Mouse (Mus musculus): Measurements from ENCODE around the gene Smim1. TPM values are rescaled to one million over a fixed set of nuclear protein-coding genes. Genes with fewer than 3 reads are reported as not detected.

Smim1 gene
- polyA plus RNA-seq, 1 experiment = 9.5 TPM

DNA sequence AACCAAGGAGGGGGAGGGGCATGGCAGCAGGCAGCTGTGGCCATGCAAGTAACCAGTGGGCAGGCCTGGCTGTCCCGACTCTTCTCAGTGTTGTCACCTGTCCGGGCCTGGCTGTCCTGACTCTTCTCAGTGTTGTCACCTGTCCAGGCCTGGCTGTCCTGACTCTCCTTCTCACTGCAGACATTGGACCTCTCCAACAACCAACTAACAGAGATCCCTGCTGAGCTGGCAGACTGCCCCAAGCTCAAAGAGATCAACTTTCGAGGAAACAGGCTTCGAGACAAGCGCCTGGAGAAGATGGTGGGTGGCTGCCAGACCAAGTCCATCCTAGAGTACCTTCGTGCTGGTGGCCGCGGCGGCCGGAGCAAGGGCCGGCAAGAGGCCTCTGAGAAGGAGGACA, 10.6 kb downstream of the Smim1 start:
- Histone ChIP-seq H3K4me3 (no peak overlapping the region), H3K36me3 (ENCODE audit: control insufficient read depth, insufficient read depth) (peaks cover 14% of the 10 kb centered on the region), H3K4me2 (ENCODE audit: low read depth) (no peak overlapping the region), H3K79me2 (ENCODE audit: control insufficient read depth, insufficient read depth) (peaks cover 32% of the 10 kb centered on the region), H3ac (ENCODE audit: control insufficient read depth, insufficient read length) (no peak overlapping the region), H3K27me3 (ENCODE audit: control insufficient read depth, insufficient read depth, insufficient read length) (no peaks in the 10 kb centered on the region)
- TF ChIP-seq SRF (IDR thresholded peaks at IDR 0.05; ENCODE audit: control insufficient read depth, insufficient read length, low read depth) = no peak
- TF ChIP-seq TCF12 (IDR thresholded peaks at IDR 0.05; ENCODE audit: insufficient read depth, poor library complexity, severe bottlenecking) = no peak
- TF ChIP-seq MAX (IDR thresholded peaks at IDR 0.05; ENCODE audit: low read depth) = no peak
- no peak for TF ChIP-seq CEBPB (IDR thresholded peaks at IDR 0.05; ENCODE audit: insufficient read depth, poor library complexity, severe bottlenecking)
- no peak for TF ChIP-seq REST (IDR thresholded peaks at IDR 0.05; ENCODE audit: insufficient read depth, insufficient read length)
- TF ChIP-seq TCF3 (IDR thresholded peaks at IDR 0.05; ENCODE audit: insufficient read length, low read depth) = no peak
- no peak for TF ChIP-seq MYOG (IDR thresholded peaks at IDR 0.05; ENCODE audit: control insufficient read depth in 1 of 3, insufficient read depth in 1 of 3, insufficient read length in 2 of 3, low read depth in 2 of 3)
- no peak for TF ChIP-seq USF1 (IDR thresholded peaks at IDR 0.05; ENCODE audit: low read depth)
- no peak for TF ChIP-seq E2F4 (IDR thresholded peaks at IDR 0.05; ENCODE audit: insufficient read depth)
- no peak for TF ChIP-seq POLR2A (IDR thresholded peaks at IDR 0.05; ENCODE audit: insufficient read length, low read depth)
- TF ChIP-seq POLR2AphosphoS2 (IDR thresholded peaks at IDR 0.05; ENCODE audit: insufficient read length, low read depth) = no peak
- TF ChIP-seq MYOD1 (IDR thresholded peaks at IDR 0.05; ENCODE audit: control insufficient read depth in 1 of 3, insufficient read length in 2 of 3, low read depth in 2 of 3) = no peak

DNA sequence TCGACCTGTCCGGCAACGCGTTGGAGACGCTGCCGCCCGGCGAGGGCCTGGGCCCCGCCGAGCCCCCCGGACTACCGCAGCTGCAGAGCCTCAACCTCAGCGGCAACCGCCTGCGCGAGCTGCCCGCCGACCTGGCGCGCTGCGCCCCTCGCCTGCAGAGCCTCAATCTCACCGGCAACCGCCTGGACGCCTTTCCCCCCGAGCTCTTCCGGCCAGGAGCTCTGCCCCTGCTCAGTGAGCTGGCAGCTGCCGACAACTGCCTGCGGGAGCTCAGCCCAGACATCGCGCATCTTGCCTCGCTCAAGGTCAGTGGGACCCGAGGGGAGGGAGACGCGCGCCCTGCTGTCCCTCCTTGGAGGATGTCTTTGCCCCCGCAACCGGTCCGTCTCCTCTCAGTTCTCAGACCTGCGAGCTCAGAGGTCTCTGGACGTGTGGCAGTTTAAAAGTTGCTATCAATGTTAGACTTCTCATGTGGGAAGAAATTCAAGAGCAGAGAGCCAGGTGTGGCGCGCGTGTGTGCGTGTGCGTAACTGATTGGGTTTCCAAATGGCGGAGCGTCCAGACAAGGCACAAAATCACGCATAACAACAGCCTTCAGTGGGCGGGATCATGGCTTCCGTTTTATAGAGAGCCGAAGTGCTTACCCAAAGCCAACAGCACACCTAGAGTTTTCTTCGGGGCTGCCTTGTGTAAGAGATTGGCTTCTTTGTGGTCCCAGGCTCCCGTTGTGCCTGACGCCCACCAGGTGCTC, 13.7 kb downstream of the Smim1 start:
- no peak for TF ChIP-seq USF1 (IDR thresholded peaks at IDR 0.05; ENCODE audit: low read depth)
- TF ChIP-seq MAX (IDR thresholded peaks at IDR 0.05; ENCODE audit: low read depth) = no peak
- no peak for TF ChIP-seq POLR2A (IDR thresholded peaks at IDR 0.05; ENCODE audit: insufficient read length, low read depth)
- TF ChIP-seq MYOG (IDR thresholded peaks at IDR 0.05; ENCODE audit: control insufficient read depth in 1 of 3, insufficient read depth in 1 of 3, insufficient read length in 2 of 3, low read depth in 2 of 3) = peak in 2 of 3 experiments; percentile 23 to 39
- no peaks in the 10 kb centered on the region for H3K27me3 ChIP-seq (ENCODE audit: control insufficient read depth, insufficient read depth, insufficient read length)
- peak overlapping the region; percentile 59 for H3K4me3 ChIP-seq
- peak overlapping the region; percentile 86 for H3K4me2 ChIP-seq (ENCODE audit: low read depth)
- peaks cover 32% of the 10 kb centered on the region for H3K79me2 ChIP-seq (ENCODE audit: control insufficient read depth, insufficient read depth)
- peak overlapping the region; percentile 81 for H3ac ChIP-seq (ENCODE audit: control insufficient read depth, insufficient read length)
- H3K36me3 ChIP-seq (ENCODE audit: control insufficient read depth, insufficient read depth) = no peaks in the 10 kb centered on the region

DNA sequence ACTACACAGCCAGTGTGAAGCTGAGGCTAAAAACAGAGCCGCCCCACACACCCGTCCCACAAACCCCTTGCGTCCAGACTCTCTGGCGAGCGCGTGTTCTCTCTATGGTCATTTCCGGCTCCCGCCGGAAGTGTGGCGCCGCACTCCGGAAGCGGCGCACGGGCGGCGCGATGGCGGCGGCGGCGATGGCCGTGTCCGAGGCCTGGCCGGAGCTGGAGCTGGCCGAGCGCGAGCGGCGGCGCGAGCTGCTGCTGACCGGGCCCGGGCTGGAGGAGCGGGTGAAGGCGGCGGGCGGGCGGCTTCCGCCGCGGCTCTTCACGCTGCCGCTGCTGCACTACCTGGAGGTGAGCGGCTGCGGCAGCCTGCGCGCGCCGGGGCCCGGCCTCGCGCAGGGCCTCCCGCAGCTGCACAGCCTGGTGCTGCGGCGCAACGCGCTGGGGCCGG, 14.4 kb downstream of the Smim1 start, which contains the start of gene Lrrc47:
TSS of gene Lrrc47 (plus strand) at position 86 of the 444 bp plus-strand sequence.
- Histone ChIP-seq H3K27me3 (ENCODE audit: control insufficient read depth, insufficient read depth, insufficient read length) (no peaks in the 10 kb centered on the region), H3K4me3 (peak within 1 kb of the TSS; percentile 59), H3ac (ENCODE audit: control insufficient read depth, insufficient read length) (peak within 1 kb of the TSS; percentile 81), H3K79me2 (ENCODE audit: control insufficient read depth, insufficient read depth) (peaks cover 32% of the 10 kb centered on the region), H3K36me3 (ENCODE audit: control insufficient read depth, insufficient read depth) (no peaks in the 10 kb centered on the region), H3K4me2 (ENCODE audit: low read depth) (peak within 1 kb of the TSS; percentile 97)
- no peak for TF ChIP-seq TCF12 (IDR thresholded peaks at IDR 0.05; ENCODE audit: insufficient read depth, poor library complexity, severe bottlenecking)
- peak; percentile 65 for TF ChIP-seq SRF (IDR thresholded peaks at IDR 0.05; ENCODE audit: control insufficient read depth, insufficient read length, low read depth)
- TF ChIP-seq REST (IDR thresholded peaks at IDR 0.05; ENCODE audit: insufficient read depth, insufficient read length) = no peak
- no peak for TF ChIP-seq MYOG (IDR thresholded peaks at IDR 0.05; ENCODE audit: control insufficient read depth in 1 of 3, insufficient read depth in 1 of 3, insufficient read length in 2 of 3, low read depth in 2 of 3)
- no peak for TF ChIP-seq MYOD1 (IDR thresholded peaks at IDR 0.05; ENCODE audit: control insufficient read depth in 1 of 3, insufficient read length in 2 of 3, low read depth in 2 of 3)
- no peak for TF ChIP-seq E2F4 (IDR thresholded peaks at IDR 0.05; ENCODE audit: insufficient read depth)
- no peak for TF ChIP-seq MAX (IDR thresholded peaks at IDR 0.05; ENCODE audit: low read depth)
- TF ChIP-seq CEBPB (IDR thresholded peaks at IDR 0.05; ENCODE audit: insufficient read depth, poor library complexity, severe bottlenecking) = no peak
- TF ChIP-seq POLR2A (IDR thresholded peaks at IDR 0.05; ENCODE audit: insufficient read length, low read depth) = peak; percentile 80
- TF ChIP-seq POLR2AphosphoS2 (IDR thresholded peaks at IDR 0.05; ENCODE audit: insufficient read length, low read depth) = peak; percentile 18

DNA sequence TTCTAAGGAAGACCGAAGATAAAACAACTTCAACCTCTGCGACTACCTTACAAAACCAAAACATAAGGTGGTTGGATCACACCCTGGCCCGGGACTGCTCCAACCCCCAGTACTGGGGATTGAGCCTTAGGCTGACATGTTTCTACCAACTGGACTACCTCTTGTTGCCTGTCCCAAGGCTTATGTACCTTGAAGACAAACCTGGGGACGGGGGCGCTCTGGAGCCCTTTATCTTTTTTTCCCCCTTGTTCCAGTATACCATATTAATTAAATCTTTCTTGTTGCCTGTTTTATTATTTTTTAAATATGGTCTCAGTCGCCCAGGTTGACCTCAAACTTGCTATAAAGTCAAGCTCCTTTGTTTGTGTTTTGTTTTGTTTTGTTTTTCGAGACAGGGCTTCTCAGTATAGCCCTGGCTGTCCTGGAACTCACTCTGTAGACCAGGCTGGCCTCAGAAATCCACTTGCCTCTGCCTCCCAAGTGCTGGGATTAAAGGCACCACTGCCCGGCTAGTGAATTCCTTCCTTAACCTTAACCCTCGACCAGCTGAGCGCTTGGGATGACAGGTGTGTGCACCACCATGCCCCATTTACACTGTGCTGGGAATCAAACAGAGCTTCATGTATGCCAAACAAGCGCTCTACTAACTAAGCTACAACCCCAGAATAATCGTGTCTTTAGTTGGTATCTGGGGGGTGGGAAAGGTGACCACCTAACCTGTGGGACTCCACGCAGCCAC, 15.0 kb downstream of the Smim1 start:
- TF ChIP-seq MYOG (IDR thresholded peaks at IDR 0.05; ENCODE audit: control insufficient read depth in 1 of 3, insufficient read depth in 1 of 3, insufficient read length in 2 of 3, low read depth in 2 of 3) (peak in 1 of 3 experiments; percentile 48), TCF3 (IDR thresholded peaks at IDR 0.05; ENCODE audit: insufficient read length, low read depth) (no peak), POLR2A (IDR thresholded peaks at IDR 0.05; ENCODE audit: insufficient read length, low read depth) (no peak), MYOD1 (IDR thresholded peaks at IDR 0.05; ENCODE audit: control insufficient read depth in 1 of 3, insufficient read length in 2 of 3, low read depth in 2 of 3) (peak in 2 of 3 experiments; percentile 63 to 69), CEBPB (IDR thresholded peaks at IDR 0.05; ENCODE audit: insufficient read depth, poor library complexity, severe bottlenecking) (no peak)

More for the DNA sequence above, 15.0 kb downstream of the Smim1 start:
- Histone ChIP-seq H3K36me3 (ENCODE audit: control insufficient read depth, insufficient read depth) (no peaks in the 10 kb centered on the region), H3K79me2 (ENCODE audit: control insufficient read depth, insufficient read depth) (peaks cover 32% of the 10 kb centered on the region), H3K4me2 (ENCODE audit: low read depth) (peak overlapping the region; percentile 97), H3K27me3 (ENCODE audit: control insufficient read depth, insufficient read depth, insufficient read length) (no peaks in the 10 kb centered on the region), H3ac (ENCODE audit: control insufficient read depth, insufficient read length) (peak overlapping the region; percentile 81), H3K4me3 (peak overlapping the region; percentile 59)
